Mouse (Mus musculus): ENCODE measurements around the gene Tpra1.

The Tpra1 gene

GRCm38 (mm10) chr6:88889410-88890042, 12.5 kb upstream of the Tpra1 start:
- no peak for DNase-seq (ENCODE audit: extremely low spot score, low read depth, low spot score)

GRCm38 (mm10) chr6:88890832-88891231, 11.2 kb upstream of the Tpra1 start:
- DNase-seq (ENCODE audit: extremely low spot score, low read depth, low spot score), result no peak

GRCm38 (mm10) chr6:88893559-88893958, 8.5 kb upstream of the Tpra1 start:
- no peak for DNase-seq (ENCODE audit: extremely low spot score, low read depth, low spot score)

- DNase-seq (ENCODE audit: extremely low spot score, low read depth, low spot score), result no peak
Observed at GRCm38 (mm10) chr6:88895943-88896342, 6.1 kb upstream of the Tpra1 start.

- DNase-seq (ENCODE audit: extremely low spot score, low read depth, low spot score), result no peak
Observed at GRCm38 (mm10) chr6:88897246-88897645, 4.8 kb upstream of the Tpra1 start.

- DNase-seq (ENCODE audit: extremely low spot score, low read depth, low spot score), result peak; percentile 89
Observed at GRCm38 (mm10) chr6:88898534-88899048, 3.5 kb upstream of the Tpra1 start, which contains the start of gene Mcm2. Gene Mcm2 (minus strand): TSS chr6:88898780.

- no peak for DNase-seq (ENCODE audit: extremely low spot score, low read depth, low spot score)
Observed at GRCm38 (mm10) chr6:88899086-88899485, 3.0 kb upstream of the Tpra1 start.

GRCm38 (mm10) chr6:88899628-88900027, 2.4 kb upstream of the Tpra1 start:
- DNase-seq (ENCODE audit: extremely low spot score, low read depth, low spot score), result no peak

- no peak for DNase-seq (ENCODE audit: extremely low spot score, low read depth, low spot score)
Observed at GRCm38 (mm10) chr6:88901471-88901870, 580 bp upstream of the Tpra1 start.

- no peak for DNase-seq (ENCODE audit: extremely low spot score, low read depth, low spot score)
Observed at GRCm38 (mm10) chr6:88903708-88904107, 1.7 kb downstream of the Tpra1 start.

- DNase-seq (ENCODE audit: extremely low spot score, low read depth, low spot score), result no peak
Observed at GRCm38 (mm10) chr6:88904456-88904974, 2.5 kb downstream of the Tpra1 start.

GRCm38 (mm10) chr6:88905042-88905441, 3.0 kb downstream of the Tpra1 start:
- no peak for DNase-seq (ENCODE audit: extremely low spot score, low read depth, low spot score)

GRCm38 (mm10) chr6:88906369-88907108, 4.5 kb downstream of the Tpra1 start:
- no peak for DNase-seq (ENCODE audit: extremely low spot score, low read depth, low spot score)

GRCm38 (mm10) chr6:88909151-88909550, 7.1 kb downstream of the Tpra1 start:
- DNase-seq (ENCODE audit: extremely low spot score, low read depth, low spot score), result no peak

- DNase-seq (ENCODE audit: extremely low spot score, low read depth, low spot score), result no peak
Observed at GRCm38 (mm10) chr6:88913022-88913421, 11.0 kb downstream of the Tpra1 start.

GRCm38 (mm10) chr6:88913440-88913839, 11.4 kb downstream of the Tpra1 start:
- DNase-seq (ENCODE audit: extremely low spot score, low read depth, low spot score), result no peak

GRCm38 (mm10) chr6:88914799-88915198, 12.7 kb downstream of the Tpra1 start:
- DNase-seq (ENCODE audit: extremely low spot score, low read depth, low spot score), result no peak

GRCm38 (mm10) chr6:88915510-88915909, 13.5 kb downstream of the Tpra1 start:
- DNase-seq (ENCODE audit: extremely low spot score, low read depth, low spot score), result no peak

GRCm38 (mm10) chr6:88916153-88916552, 14.1 kb downstream of the Tpra1 start:
- DNase-seq (ENCODE audit: extremely low spot score, low read depth, low spot score), result no peak

GRCm38 (mm10) chr6:88918802-88919201, 16.8 kb downstream of the Tpra1 start:
- DNase-seq (ENCODE audit: extremely low spot score, low read depth, low spot score), result no peak

GRCm38 (mm10) chr6:88924502-88925275, 22.6 kb downstream of the Tpra1 start:
- DNase-seq (ENCODE audit: extremely low spot score, low read depth, low spot score), result no peak
